Comparison of ENCODE assay signal across 1 mouse cellular context in genomic region chr8:111920971-111921370, GRCm38 (mm10).
TF ChIP-seq lines count a peak whose summit lies in the region.

No protein-coding gene starts in this region.

TF ChIP-seq in MEL, 35 proteins besides CTCF, POLR2A, EP300 and RAD21:
- TF ChIP-seq POLR2AphosphoS2 (IDR thresholded peaks at IDR 0.05; ENCODE audit: low read length) (no peak), MXI1 (IDR thresholded peaks at IDR 0.05; ENCODE audit: low read depth, low read length) (no peak), TCF12 (IDR thresholded peaks at IDR 0.05; ENCODE audit: low read depth, low read length) (no peak), GABPA (IDR thresholded peaks at IDR 0.05; ENCODE audit: low read depth, low read length) (no peak), ZKSCAN1 (IDR thresholded peaks at IDR 0.05; ENCODE audit: low read depth, low read length) (no peak), ETS1 (IDR thresholded peaks at IDR 0.05; ENCODE audit: low read depth, low read length) (no peak), HCFC1 (IDR thresholded peaks at IDR 0.05; ENCODE audit: low read depth, low read length) (no peak), MEF2A (IDR thresholded peaks at IDR 0.05; ENCODE audit: extremely low read depth, insufficient replicate concordance, low read depth, low read length, poor library complexity, severe bottlenecking) (no peak), NRF1 (IDR thresholded peaks at IDR 0.05; ENCODE audit: insufficient read depth, low read depth, low read length, poor library complexity, severe bottlenecking) (no peak)
